Mouse (Mus musculus) hindbrain, postnatal 0 days (tissue): ENCODE measurements around the gene Zcchc3. TPM values are rescaled to one million over a fixed set of nuclear protein-coding genes. Genes with fewer than 3 reads are reported as not detected.

Experiments used
- ATAC-seq: fragments of 200-750 bp; cut with Nextera tagmentation; 2 replicates; pipeline ENCODE4 v1.8.0; 2017; ENCODE audit warnings: mild to moderate bottlenecking, moderate TSS enrichment, moderate library complexity
- DNase-seq: peaks from one replicate; pipeline ENCODE4 v3.0.0-alpha.2; 2015; ENCODE audit warnings: low spot score
- H3K27ac ChIP-seq: fragments of 300-500 bp; sonication (generic); 2 replicates; pipeline ENCODE4 v1.5.1; 2014; ENCODE audit warnings: mild to moderate bottlenecking
- H3K27me3 ChIP-seq: fragments of 300-500 bp; sonication (generic); 2 replicates; pipeline ENCODE4 v1.6.1; 2014; ENCODE audit warnings: low read length, mixed read lengths; ENCODE audit not compliant: insufficient read depth
- H3K36me3 ChIP-seq: fragments of 300-500 bp; sonication (generic); 2 replicates; pipeline ENCODE4 v1.6.1; 2014; ENCODE audit warnings: low read length, mixed read lengths; ENCODE audit not compliant: insufficient read depth
- H3K4me1 ChIP-seq: fragments of 300-500 bp; sonication (generic); 2 replicates; pipeline ENCODE4 v1.6.1; 2014; ENCODE audit warnings: antibody characterized with exemption, low read length, mixed read lengths; ENCODE audit not compliant: insufficient read depth
- H3K4me2 ChIP-seq: fragments of 300-500 bp; sonication (generic); 2 replicates; pipeline ENCODE4 v1.6.1; 2014; ENCODE audit warnings: low read depth, mild to moderate bottlenecking, low read length, moderate library complexity, mixed read lengths
- H3K4me3 ChIP-seq: fragments of 300-500 bp; sonication (generic); 2 replicates; pipeline ENCODE4 v1.5.1; 2014; ENCODE audit warnings: low read length
- H3K9ac ChIP-seq: fragments of 300-500 bp; sonication (generic); replicated peaks from 2 replicates; pipeline ENCODE4 v1.6.1; 2014; ENCODE audit warnings: mild to moderate bottlenecking, low read length, moderate library complexity, mixed read lengths
- H3K9me3 ChIP-seq: fragments of 300-500 bp; sonication (generic); 2 replicates; pipeline ENCODE4 v1.6.1; 2016; ENCODE audit warnings: low read length, mixed read lengths
- CTCF ChIP-seq: IDR thresholded peaks from 2 replicates; pipeline ENCODE4 v1.5.1; 2016; ENCODE audit warnings: antibody characterized with exemption, control low read depth, low read depth
- WGBS: fragments of 180-500 bp; shearing (Covaris S2); extraction: QIAGEN DNeasy Blood & Tissue Kit; methylation state at CpG from one replicate; pipeline ENCODE4 v1.1.7; 2014; 5-methylcytosine and 5-hydroxymethylcytosine counted together
- polyA plus RNA-seq: library from polyadenylated mRNA; unstranded; fragments of >200 nt; fragmentation: Nextera tagmentation; extraction: Ambion mirVana; gene quantifications from 2 replicates; pipeline ENCODE4 v1.2.1, GENCODE M21; 2015
- total RNA-seq: library from RNA; depleted of rRNA; stranded (reverse); fragments of >200 nt; gene quantifications from 2 replicates; pipeline ENCODE4 v1.2.3, GENCODE M21; 2014; rRNA removed

Gene Zcchc3
- total and polyA plus RNA-seq, 2 experiments from 2014 or later: 15.8 to 17.4 TPM

GRCm38 (mm10) chr2:152363245-152364147 lies 51.3 kb downstream of the Zcchc3 start:
- no peak overlapping the region for H3K4me3 ChIP-seq

More at GRCm38 (mm10) chr2:152363245-152364147, 51.3 kb downstream of the Zcchc3 start:
- H3K27ac ChIP-seq: peak overlapping the region; percentile 62; the same call in 1 of the 2 replicates
- peak; percentile 92 for TF ChIP-seq CTCF
- no peaks in the 10 kb centered on the region for H3K9me3 ChIP-seq
- peak overlapping the region; percentile 44 for H3K4me2 ChIP-seq
- no peaks in the 10 kb centered on the region for H3K27me3 ChIP-seq
- H3K4me1 ChIP-seq: no peaks in the 10 kb centered on the region
- H3K9ac ChIP-seq: no peak overlapping the region
- DNase-seq (peak; percentile 90), ATAC-seq (peak; percentile 76)
- 11% methylated on average over 17 of the region's 17 CpGs for WGBS
- H3K36me3 ChIP-seq: no peaks in the 10 kb centered on the region

Other genes with a start within 250 kb of the Zcchc3 start
- 119 and 128 TPM in 2 replicates for gene Csnk2a1, start 188.2 kb downstream of the Zcchc3 start, total RNA-seq
- gene Csnk2a1, start 188.2 kb downstream of the Zcchc3 start, polyA plus RNA-seq: 107 and 109 TPM in 2 replicates
- 44.5 and 48.8 TPM in 2 replicates for gene Tbc1d20, start 121.2 kb downstream of the Zcchc3 start, total RNA-seq
- gene Tbc1d20, start 121.2 kb downstream of the Zcchc3 start, polyA plus RNA-seq: 27.5 and 27.7 TPM in 2 replicates
- 119 and 135 TPM in 2 replicates for gene Rbck1, start 82.4 kb downstream of the Zcchc3 start, total RNA-seq
- 77.9 and 81.6 TPM in 2 replicates for gene Rbck1, start 82.4 kb downstream of the Zcchc3 start, polyA plus RNA-seq
- 2.5 and 4.2 TPM in 2 replicates for gene Trib3, start 71.0 kb downstream of the Zcchc3 start, total RNA-seq
- 2.7 and 3.4 TPM in 2 replicates for gene Trib3, start 71.0 kb downstream of the Zcchc3 start, polyA plus RNA-seq
- gene Nrsn2, start 38.4 kb downstream of the Zcchc3 start, total RNA-seq: 64.5 and 72.2 TPM in 2 replicates
- 83.8 and 91.3 TPM in 2 replicates for gene Nrsn2, start 38.4 kb downstream of the Zcchc3 start, polyA plus RNA-seq
- gene Sox12, start 17.0 kb downstream of the Zcchc3 start, total RNA-seq: 49.7 and 50.2 TPM in 2 replicates
- 9.7 and 10.1 TPM in 2 replicates for gene Sox12, start 17.0 kb downstream of the Zcchc3 start, polyA plus RNA-seq
- 2.3 and 3.9 TPM in 2 replicates for gene 6820408C15Rik, start 560 bp upstream of the Zcchc3 start, total RNA-seq
- 3.6 and 4.0 TPM in 2 replicates for gene 6820408C15Rik, start 560 bp upstream of the Zcchc3 start, polyA plus RNA-seq
- not detected in 2 replicates for gene Defb23, start 49.6 kb upstream of the Zcchc3 start, total RNA-seq
- gene Defb23, start 49.6 kb upstream of the Zcchc3 start, polyA plus RNA-seq: not detected in 2 replicates
- not detected in 2 replicates for gene Defb20, start 62.0 kb upstream of the Zcchc3 start, total RNA-seq
- not detected in 2 replicates for gene Defb20, start 62.0 kb upstream of the Zcchc3 start, polyA plus RNA-seq
- gene Defb22, start 75.1 kb upstream of the Zcchc3 start, total RNA-seq: not detected in 2 replicates
- gene Defb22, start 75.1 kb upstream of the Zcchc3 start, polyA plus RNA-seq: not detected in 2 replicates
- gene Defb26, start 96.7 kb upstream of the Zcchc3 start, total RNA-seq: not detected in 2 replicates
- gene Defb26, start 96.7 kb upstream of the Zcchc3 start, polyA plus RNA-seq: not detected in 2 replicates
- gene Defb28, start 103.2 kb upstream of the Zcchc3 start, total RNA-seq: not detected in 2 replicates
- not detected in 2 replicates for gene Defb28, start 103.2 kb upstream of the Zcchc3 start, polyA plus RNA-seq
- gene Defb29, start 125.1 kb upstream of the Zcchc3 start, total RNA-seq: not detected in 2 replicates
- gene Defb29, start 125.1 kb upstream of the Zcchc3 start, polyA plus RNA-seq: not detected in 2 replicates
- gene Gm17416, start 154.3 kb upstream of the Zcchc3 start, total RNA-seq: not detected in 2 replicates
- gene Gm17416, start 154.3 kb upstream of the Zcchc3 start, polyA plus RNA-seq: not detected in 2 replicates
- gene Defb21, start 157.7 kb upstream of the Zcchc3 start, total RNA-seq: not detected in 2 replicates
- not detected in 2 replicates for gene Defb21, start 157.7 kb upstream of the Zcchc3 start, polyA plus RNA-seq
- not detected in 2 replicates for gene Defb19, start 165.3 kb upstream of the Zcchc3 start, total RNA-seq
- gene Defb19, start 165.3 kb upstream of the Zcchc3 start, polyA plus RNA-seq: not detected in 2 replicates
- not detected in 2 replicates for gene Defb45, start 184.4 kb upstream of the Zcchc3 start, total RNA-seq
- not detected in 2 replicates for gene Defb45, start 184.4 kb upstream of the Zcchc3 start, polyA plus RNA-seq
- gene Defb36, start 189.3 kb upstream of the Zcchc3 start, total RNA-seq: not detected in 2 replicates
- not detected in 2 replicates for gene Defb36, start 189.3 kb upstream of the Zcchc3 start, polyA plus RNA-seq
- not detected in 2 replicates for gene Defb25, start 208.0 kb upstream of the Zcchc3 start, total RNA-seq
- not detected in 2 replicates for gene Defb25, start 208.0 kb upstream of the Zcchc3 start, polyA plus RNA-seq
- 1.0 and 1.1 TPM in 2 replicates for gene Rem1, start 211.9 kb upstream of the Zcchc3 start, total RNA-seq
- 0.57 and 0.65 TPM in 2 replicates for gene Rem1, start 211.9 kb upstream of the Zcchc3 start, polyA plus RNA-seq